Mouse (Mus musculus) thymus, adult 2 months (tissue): ENCODE results near the gene Psmd1.
A peak's percentile ranks its signal among the peaks of the same experiment; 100 is the strongest.

Experiments used
- CTCF ChIP-seq: fragments of 200-500 bp; IDR thresholded peaks from 2 replicates; pipeline ENCODE4 v1.5.1; 2012; ENCODE audit warnings: mild to moderate bottlenecking, control low read depth, low read length, moderate library complexity, borderline replicate concordance; ENCODE audit not compliant: control insufficient read depth, poor library complexity, insufficient read depth; ENCODE audit errors: extremely low read depth
- POLR2A ChIP-seq: fragments of 200-500 bp; IDR thresholded peaks from 2 replicates; pipeline ENCODE4 v1.6.1; 2012; ENCODE audit warnings: mild to moderate bottlenecking, low read length, control low read depth, moderate library complexity; ENCODE audit not compliant: control insufficient read depth, poor library complexity, insufficient read depth; ENCODE audit errors: extremely low read depth

GRCm38 (mm10) chr1:86154133-86154823 is 90.1 kb downstream of the Psmd1 start, which contains the start of gene Armc9:
- TF ChIP-seq CTCF, result 0 out of 2 replicates have a peak, but pooled peaks have one; percentile 36
- TF ChIP-seq POLR2A, result peak; percentile 66
